Mouse (Mus musculus) small intestine, adult 2 months (tissue): ENCODE results near the gene Hs2st1. TPM values are rescaled to one million over a fixed set of nuclear protein-coding genes. Genes with fewer than 3 reads are reported as not detected.
A peak's percentile ranks its signal among the peaks of the same experiment; 100 is the strongest.

Experiments
- H3K27ac ChIP-seq: fragments of 200-500 bp; 2 replicates; pipeline ENCODE4 v1.5.1; 2012; ENCODE audit warnings: low read depth, low read length, control low read depth, inconsistent platforms; ENCODE audit not compliant: insufficient read depth
- H3K27me3 ChIP-seq: fragments of 200-500 bp; 2 replicates; pipeline ENCODE4 v1.6.1; 2012; ENCODE audit warnings: mild to moderate bottlenecking, moderate library complexity, low read length, inconsistent platforms; ENCODE audit not compliant: control insufficient read depth, insufficient read depth
- H3K36me3 ChIP-seq: fragments of 200-500 bp; 2 replicates; pipeline ENCODE4 v1.6.1; 2012; ENCODE audit warnings: mild to moderate bottlenecking, low read length, control low read depth, inconsistent platforms; ENCODE audit not compliant: control insufficient read depth, insufficient read depth
- H3K4me1 ChIP-seq: fragments of 200-500 bp; 2 replicates; pipeline ENCODE4 v1.6.1; 2012; ENCODE audit warnings: low read length, inconsistent platforms, mixed read lengths; ENCODE audit not compliant: control insufficient read depth, insufficient read depth, insufficient read length
- H3K4me3 ChIP-seq: fragments of 200-500 bp; 2 replicates; pipeline ENCODE4 v1.5.1; 2012; ENCODE audit warnings: low read depth, mild to moderate bottlenecking, control low read depth, inconsistent platforms, low read length, moderate library complexity
- CTCF ChIP-seq: fragments of 200-500 bp; IDR thresholded peaks from 2 replicates; pipeline ENCODE4 v1.5.1; 2012; ENCODE audit warnings: low read depth, mild to moderate bottlenecking, control low read depth, inconsistent platforms, low read length, moderate library complexity, mixed read lengths; ENCODE audit not compliant: insufficient replicate concordance, insufficient read length; ENCODE audit errors: extremely low read depth
- POLR2A ChIP-seq: fragments of 200-500 bp; IDR thresholded peaks from 2 replicates; pipeline ENCODE4 v1.6.1; 2012; ENCODE audit warnings: low read depth, mild to moderate bottlenecking, control low read depth, inconsistent platforms, low read length, moderate library complexity
- WGBS: fragments of 180-500 bp; shearing (Covaris S2); methylation state at CpG from one replicate; pipeline ENCODE4 v1.1.7; 2018; 5-methylcytosine and 5-hydroxymethylcytosine counted together
- polyA plus RNA-seq: library from polyadenylated mRNA; depleted of rRNA; stranded (reverse); fragments of >200 nt; gene quantifications from 2 replicates; pipeline ENCODE4 v1.2.3, GENCODE M21; 2012; rRNA removed

The Hs2st1 gene
- polyA plus RNA-seq, 1 experiment, result 2.3 TPM

DNA sequence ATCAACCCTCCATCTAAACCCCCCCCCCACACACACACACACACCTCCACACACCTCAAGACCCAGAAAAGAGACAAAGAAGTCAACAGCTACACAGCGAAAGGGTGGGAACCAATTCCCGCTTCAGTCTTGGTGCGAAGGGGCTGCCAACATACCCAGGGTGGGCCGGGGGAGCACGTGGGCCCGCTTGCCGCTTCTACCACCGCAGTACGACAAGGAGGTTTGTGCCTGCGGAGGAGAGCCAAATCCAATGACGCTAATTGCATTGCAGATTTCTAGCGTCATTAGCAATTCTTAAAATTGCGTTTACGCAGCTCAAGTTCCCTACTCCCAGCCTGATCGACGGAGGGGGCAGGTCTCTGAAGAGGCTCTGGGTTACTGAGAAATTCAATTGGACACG lies 173.5 kb downstream of the Hs2st1 start:
- Histone ChIP-seq H3K4me1 (0 out of 2 replicates have a peak, but pooled peaks cover 4% of the 10 kb centered on the region), H3K4me3 (no peak overlapping the region), H3K27me3 (no peaks in the 10 kb centered on the region), H3K36me3 (no peaks in the 10 kb centered on the region), H3K27ac (no peak overlapping the region)
- 77% methylated on average over 17 of the region's 17 CpGs for WGBS
- no peak for TF ChIP-seq CTCF
- TF ChIP-seq POLR2A, result no peak

DNA sequence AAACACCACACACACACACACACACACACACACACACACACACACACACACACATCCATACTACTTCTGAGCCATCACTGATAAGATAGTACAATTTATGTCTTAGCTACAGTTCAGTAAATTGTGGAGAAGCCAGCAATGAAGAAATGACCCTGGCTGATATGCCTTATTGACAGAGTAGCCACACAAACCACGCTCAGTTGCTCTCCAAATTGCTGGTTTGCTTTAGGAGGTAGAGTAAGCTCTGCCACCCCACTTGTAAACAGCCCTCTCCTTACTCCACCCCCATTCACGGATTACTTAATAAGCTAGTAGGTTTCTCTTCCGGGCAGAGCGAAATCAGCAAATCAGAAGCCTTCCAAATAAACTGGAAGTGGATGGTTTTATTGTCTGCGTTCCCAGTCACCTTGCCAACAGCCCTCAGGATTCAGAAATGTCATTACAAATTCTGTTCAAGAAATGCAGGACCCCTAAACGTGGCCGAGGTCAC lies 175.5 kb downstream of the Hs2st1 start:
- TF ChIP-seq POLR2A (no peak), CTCF (no peak)
- Histone ChIP-seq H3K36me3 (no peaks in the 10 kb centered on the region), H3K4me3 (no peak overlapping the region), H3K27ac (no peak overlapping the region), H3K4me1 (0 out of 2 replicates have a peak, but pooled peaks cover 2% of the 10 kb centered on the region), H3K27me3 (no peaks in the 10 kb centered on the region)
- 46% methylated on average over 7 of the region's 7 CpGs for WGBS

DNA sequence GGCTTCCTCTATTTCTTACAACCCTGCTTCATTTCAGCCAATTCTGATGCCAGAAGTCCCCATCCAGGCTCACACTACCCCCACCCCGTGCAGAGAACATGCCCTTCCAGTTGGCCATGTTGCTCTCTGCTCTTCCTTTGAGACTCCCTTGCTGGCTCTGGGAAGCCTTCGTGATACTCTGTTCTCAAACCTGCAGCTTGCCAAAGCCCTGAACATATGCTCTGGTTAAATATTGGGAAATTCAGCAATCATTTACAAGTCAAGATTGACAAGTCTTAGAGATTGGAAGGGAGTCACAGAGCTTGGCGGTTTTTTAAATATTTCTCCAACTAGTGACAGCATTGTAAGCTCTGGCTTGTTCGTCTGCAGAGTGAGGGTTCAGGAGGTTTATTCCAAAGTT lies 183.5 kb downstream of the Hs2st1 start:
- no peak for TF ChIP-seq CTCF
- no peak for TF ChIP-seq POLR2A
- H3K4me3 ChIP-seq, result no peak overlapping the region
- H3K36me3 ChIP-seq, result no peaks in the 10 kb centered on the region
- H3K4me1 ChIP-seq, result no peaks in the 10 kb centered on the region
- H3K27ac ChIP-seq, result no peak overlapping the region
- WGBS, result 38% methylated on average over 4 of the region's 4 CpGs
- H3K27me3 ChIP-seq, result no peaks in the 10 kb centered on the region

DNA sequence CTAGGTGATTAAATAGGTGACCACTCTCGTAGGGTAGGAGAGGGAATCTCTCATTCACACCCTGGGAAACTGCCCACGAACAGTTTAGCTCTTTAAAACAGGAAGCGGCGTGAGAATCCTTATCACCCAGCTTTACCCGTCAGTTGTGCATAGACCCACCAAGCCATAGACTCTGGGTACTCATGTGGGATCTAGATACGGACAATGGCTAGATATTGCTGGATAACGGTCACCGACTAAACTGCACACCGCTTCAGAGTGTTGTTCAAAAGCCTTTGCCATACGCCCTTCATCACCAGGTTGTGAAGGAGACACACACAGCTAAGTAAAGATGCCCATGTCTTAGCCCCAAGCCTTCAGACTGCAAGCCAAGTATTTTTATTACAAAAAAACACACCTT lies 185.3 kb downstream of the Hs2st1 start:
- Histone ChIP-seq H3K4me3 (no peak overlapping the region), H3K27me3 (no peaks in the 10 kb centered on the region), H3K4me1 (no peaks in the 10 kb centered on the region; the same call in 1 of the 2 replicates), H3K36me3 (no peaks in the 10 kb centered on the region), H3K27ac (no peak overlapping the region)
- 84% methylated on average over 10 of the region's 10 CpGs for WGBS
- no peak for TF ChIP-seq POLR2A
- TF ChIP-seq CTCF, result no peak

DNA sequence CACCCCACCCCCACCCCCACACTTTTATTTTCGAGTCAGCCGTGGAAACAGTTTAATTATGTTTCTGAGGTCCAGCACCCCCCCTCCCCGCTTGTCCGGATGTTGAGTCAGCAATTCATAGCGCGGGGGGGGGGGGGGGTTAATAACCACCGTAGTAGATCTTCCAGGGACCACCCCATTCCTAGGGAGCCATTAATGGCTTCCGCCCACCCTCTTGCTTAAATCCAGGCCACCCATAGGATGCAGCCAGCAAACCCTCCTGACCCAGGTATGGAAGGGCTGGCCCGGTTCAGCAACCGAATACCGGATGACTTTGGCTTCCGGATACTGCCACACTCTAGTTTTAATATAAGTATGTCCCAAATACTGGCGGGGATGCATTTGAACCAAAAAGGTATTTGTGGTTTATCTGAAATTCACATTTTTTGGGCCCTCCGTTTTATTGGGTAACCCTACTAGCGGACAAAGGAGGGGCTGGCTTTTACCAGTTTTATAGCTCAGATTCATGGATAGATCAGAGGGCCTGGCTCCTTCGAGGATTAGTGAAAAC lies 188.5 kb downstream of the Hs2st1 start:
- H3K27me3 ChIP-seq, result no peaks in the 10 kb centered on the region
- H3K27ac ChIP-seq, result no peak overlapping the region
- WGBS, result 30% methylated on average over 16 of the region's 16 CpGs
- H3K4me1 ChIP-seq, result peaks cover 1% of the 10 kb centered on the region
- TF ChIP-seq CTCF (no peak), POLR2A (no peak)
- no peaks in the 10 kb centered on the region for H3K36me3 ChIP-seq
- H3K4me3 ChIP-seq, result peak overlapping the region; percentile 29

DNA sequence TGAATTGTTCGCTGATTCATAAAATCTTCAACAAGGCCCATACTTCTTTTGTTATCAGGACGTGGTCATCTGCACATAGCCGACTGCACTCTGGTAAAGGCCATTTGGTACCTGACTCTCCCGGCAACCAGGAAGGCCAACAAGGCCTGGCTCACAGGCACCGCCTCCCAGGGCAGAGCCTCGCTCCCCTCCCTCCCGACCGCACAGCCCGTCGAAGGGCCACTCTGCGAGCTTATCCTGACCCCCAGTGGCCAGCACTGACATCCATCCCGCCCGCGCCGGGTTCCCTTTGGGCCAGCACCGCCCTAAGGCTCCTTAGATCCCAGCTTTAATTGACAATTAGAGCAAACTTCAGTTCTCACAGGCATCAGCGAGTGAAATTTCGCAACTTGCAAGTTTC lies 189.1 kb downstream of the Hs2st1 start:
- 2% methylated on average over 18 of the region's 18 CpGs for WGBS
- H3K27ac ChIP-seq, result no peak overlapping the region
- H3K27me3 ChIP-seq, result no peaks in the 10 kb centered on the region
- peak; percentile 70 for TF ChIP-seq CTCF
- TF ChIP-seq POLR2A, result no peak
- peak overlapping the region; percentile 47 for H3K4me3 ChIP-seq
- H3K4me1 ChIP-seq, result peaks cover 3% of the 10 kb centered on the region
- H3K36me3 ChIP-seq, result no peaks in the 10 kb centered on the region

DNA sequence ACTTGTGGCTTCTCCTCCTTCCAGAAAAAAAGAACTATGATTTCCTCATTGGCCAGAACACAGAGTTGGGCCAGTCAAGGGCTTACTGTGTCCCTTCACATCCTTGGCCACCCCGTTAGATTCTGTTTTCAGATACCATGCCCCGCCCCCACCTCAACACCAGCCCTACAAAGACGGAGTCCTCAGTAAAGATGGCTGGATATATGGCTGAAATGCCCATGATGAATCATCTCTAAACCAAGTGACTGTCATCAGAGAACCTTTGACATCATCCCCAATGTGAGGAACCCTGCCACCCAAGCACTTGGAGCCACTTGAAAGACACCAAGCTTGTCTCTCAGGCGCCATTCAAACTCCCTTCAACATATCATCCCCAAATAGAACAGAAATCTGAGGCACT lies 190.2 kb downstream of the Hs2st1 start:
- peaks cover 3% of the 10 kb centered on the region for H3K4me1 ChIP-seq
- no peaks in the 10 kb centered on the region for H3K27me3 ChIP-seq
- WGBS, result 84% methylated on average over 4 of the region's 4 CpGs
- no peak for TF ChIP-seq CTCF
- TF ChIP-seq POLR2A, result no peak
- H3K4me3 ChIP-seq, result no peak overlapping the region
- H3K36me3 ChIP-seq, result no peaks in the 10 kb centered on the region
- no peak overlapping the region for H3K27ac ChIP-seq

Other genes with a start within 250 kb of the Hs2st1 start
- 44.9 and 74.2 TPM in 2 replicates for gene Selenof, start 123 bp upstream of the Hs2st1 start, polyA plus RNA-seq
- gene Sh3glb1, start 150.2 kb upstream of the Hs2st1 start, polyA plus RNA-seq, result 9.2 and 21.5 TPM in 2 replicates
- 0.88 and 4.2 TPM in 2 replicates for gene Clca3a1, start 190.8 kb upstream of the Hs2st1 start, polyA plus RNA-seq
- gene Clca3a2, start 249.3 kb upstream of the Hs2st1 start, polyA plus RNA-seq, result 2.4 and 4.4 TPM in 2 replicates